Mouse (Mus musculus) neural tube, embryonic 11.5 days (tissue): ENCODE results near the gene Aif1. TPM values are rescaled to one million over a fixed set of nuclear protein-coding genes. Genes with fewer than 3 reads are reported as not detected.
"Not testable (repeated sequence)": the region's sequence is repeated elsewhere in the genome, so short reads cannot be mapped to it uniquely, and the experiment has no call there.

ENCODE experiments used
- ATAC-seq: fragments of 200-750 bp; cut with Nextera tagmentation; 2 replicates; pipeline ENCODE4 v1.8.0; 2017; ENCODE audit warnings: moderate number of reproducible peaks, mild to moderate bottlenecking, moderate TSS enrichment, moderate library complexity; ENCODE audit not compliant: insufficient read depth, low FRiP score, low TSS enrichment
- DNase-seq: peaks from one replicate; pipeline ENCODE4 v3.0.0-alpha.2; 2015; ENCODE audit warnings: low spot score
- H3K27ac ChIP-seq: fragments of 300-500 bp; sonication (generic); 2 replicates; pipeline ENCODE4 v1.5.1; 2014; ENCODE audit warnings: low read depth, mild to moderate bottlenecking, low read length
- H3K27me3 ChIP-seq: fragments of 300-500 bp; sonication (generic); 2 replicates; pipeline ENCODE4 v1.6.1; 2014; ENCODE audit warnings: mild to moderate bottlenecking, low read length, mixed read lengths; ENCODE audit not compliant: control insufficient read depth, insufficient read depth
- H3K36me3 ChIP-seq: fragments of 300-500 bp; sonication (generic); 2 replicates; pipeline ENCODE4 v1.6.1; 2014; ENCODE audit warnings: mild to moderate bottlenecking, low read length, moderate library complexity, mixed read lengths; ENCODE audit not compliant: control insufficient read depth, insufficient read depth
- H3K4me1 ChIP-seq: fragments of 300-500 bp; sonication (generic); 2 replicates; pipeline ENCODE4 v1.6.1; 2014; ENCODE audit warnings: low read length, mixed read lengths; ENCODE audit not compliant: control insufficient read depth, insufficient read depth
- H3K4me2 ChIP-seq: fragments of 300-500 bp; sonication (generic); 2 replicates; pipeline ENCODE4 v1.6.1; 2014; ENCODE audit warnings: low read depth, mild to moderate bottlenecking, moderate library complexity
- H3K4me3 ChIP-seq: fragments of 300-500 bp; sonication (generic); 2 replicates; pipeline ENCODE4 v1.5.1; 2014; ENCODE audit warnings: low read depth, low read length
- H3K9ac ChIP-seq: fragments of 300-500 bp; sonication (generic); 2 replicates; pipeline ENCODE4 v1.6.1; 2014; ENCODE audit warnings: mild to moderate bottlenecking, low read length
- H3K9me3 ChIP-seq: fragments of 300-500 bp; sonication (generic); 2 replicates; pipeline ENCODE4 v1.6.1; 2016; ENCODE audit warnings: low read length; ENCODE audit not compliant: control insufficient read depth
- WGBS: fragments of 180-500 bp; shearing (Covaris S2); extraction: QIAGEN DNeasy Blood & Tissue Kit; methylation state at CpG from one replicate; pipeline ENCODE4 v1.1.7; 2014; 5-methylcytosine and 5-hydroxymethylcytosine counted together
- microRNA-seq: library from miRNA; unstranded; fragments of <30 nt; microRNA quantifications from one replicate; pipeline ENCODE4, GENCODE M21; 2016
- polyA plus RNA-seq: library from polyadenylated mRNA; unstranded; fragments of >200 nt; fragmentation: Nextera tagmentation; extraction: Ambion mirVana; gene quantifications from 2 replicates; pipeline ENCODE4 v1.2.1, GENCODE M21; 2014

Gene Aif1
- polyA plus RNA-seq, 1 experiment from 2014 or later = 4.1 TPM

- DNase-seq (no peak), ATAC-seq (no peak)
- H3K4me1 ChIP-seq = peaks cover 11% of the 10 kb centered on the region
- peak overlapping the region; percentile 87 for H3K9ac ChIP-seq
- no peaks in the 10 kb centered on the region; the same call in 1 of the 2 replicates for H3K36me3 ChIP-seq
- no peak overlapping the region for H3K27ac ChIP-seq
- no peaks in the 10 kb centered on the region for H3K27me3 ChIP-seq
- no peaks in the 10 kb centered on the region for H3K9me3 ChIP-seq
- H3K4me2 ChIP-seq = peak overlapping the region; percentile 76
- H3K4me3 ChIP-seq = peak overlapping the region; percentile 61
- 40% methylated on average over 6 of the region's 6 CpGs for WGBS
Measured at GRCm38 (mm10) chr17:35125578-35125977, 50.3 kb downstream of the Aif1 start.

- Histone ChIP-seq H3K36me3 (no peaks in the 10 kb centered on the region; the same call in 1 of the 2 replicates), H3K27ac (no peak overlapping the region), H3K27me3 (no peaks in the 10 kb centered on the region), H3K9me3 (no peaks in the 10 kb centered on the region), H3K4me2 (no peak overlapping the region; the same call in 1 of the 2 replicates), H3K9ac (no peak overlapping the region; the same call in 1 of the 2 replicates), H3K4me1 (peaks cover 16% of the 10 kb centered on the region), H3K4me3 (no peak overlapping the region)
- DNase-seq (no peak), ATAC-seq (no peak)
- 78% methylated on average over 1 of the region's 1 CpGs for WGBS
Measured at GRCm38 (mm10) chr17:35125081-35125480, 50.8 kb downstream of the Aif1 start.

- H3K4me1 ChIP-seq = peaks cover 17% of the 10 kb centered on the region
- not testable (repeated sequence) for DNase-seq, H3K9ac ChIP-seq, H3K4me3 ChIP-seq, H3K27me3 ChIP-seq, H3K9me3 ChIP-seq, ATAC-seq, H3K36me3 ChIP-seq, H3K4me2 ChIP-seq, H3K27ac ChIP-seq
- 95% methylated on average over 12 of the region's 12 CpGs for WGBS
Measured at GRCm38 (mm10) chr17:35124261-35124896, 51.5 kb downstream of the Aif1 start.

GRCm38 (mm10) chr17:35123287-35123686, 52.6 kb downstream of the Aif1 start:
- H3K36me3 ChIP-seq = not testable (repeated sequence)
- H3K4me1 ChIP-seq = peaks cover 17% of the 10 kb centered on the region

GRCm38 (mm10) chr17:35121871-35122303, 54.0 kb downstream of the Aif1 start, which contains the start of gene Csnk2b:
TSS of gene Csnk2b (minus strand) at chr17:35122053.
- no peak for ATAC-seq
- peaks cover 17% of the 10 kb centered on the region for H3K4me1 ChIP-seq

More at GRCm38 (mm10) chr17:35123287-35123686, 52.6 kb downstream of the Aif1 start:
- not testable (repeated sequence) for ATAC-seq, H3K4me2 ChIP-seq, H3K9ac ChIP-seq, H3K4me3 ChIP-seq, DNase-seq, H3K27me3 ChIP-seq, H3K9me3 ChIP-seq, H3K27ac ChIP-seq
- WGBS = 94% methylated on average over 9 of the region's 9 CpGs

GRCm38 (mm10) chr17:35121143-35121799, 54.6 kb downstream of the Aif1 start, which contains the start of gene Gpank1:
TSS of gene Gpank1 (plus strand) at chr17:35121455.
- 0% methylated on average over 50 of the region's 50 CpGs for WGBS
- H3K36me3 ChIP-seq = peaks cover 10% of the 10 kb centered on the region

More at GRCm38 (mm10) chr17:35121871-35122303, 54.0 kb downstream of the Aif1 start, which contains the start of gene Csnk2b:
- Histone ChIP-seq H3K27ac (peak within 1 kb of the TSS; percentile 87), H3K4me2 (peak within 1 kb of the TSS; percentile 98), H3K9me3 (no peaks in the 10 kb centered on the region), H3K27me3 (no peaks in the 10 kb centered on the region), H3K36me3 (peaks cover 10% of the 10 kb centered on the region), H3K9ac (peak within 1 kb of the TSS; percentile 93), H3K4me3 (peak within 1 kb of the TSS; percentile 97)
- 0% methylated on average over 19 of the region's 19 CpGs for WGBS
- DNase-seq = peak; percentile 66

More at GRCm38 (mm10) chr17:35121143-35121799, 54.6 kb downstream of the Aif1 start, which contains the start of gene Gpank1:
- Histone ChIP-seq H3K4me2 (peak within 1 kb of the TSS; percentile 98), H3K27ac (peak within 1 kb of the TSS; percentile 87), H3K9ac (peak within 1 kb of the TSS; percentile 93), H3K4me1 (peaks cover 12% of the 10 kb centered on the region), H3K9me3 (no peaks in the 10 kb centered on the region), H3K4me3 (peak within 1 kb of the TSS; percentile 97), H3K27me3 (no peaks in the 10 kb centered on the region)
- DNase-seq = peak; percentile 99
- ATAC-seq = peak; percentile 92

Small RNAs within 50 kb of the gene (microRNA-seq; reads per million reads assigned to microRNA genes)
- gene Mir6973a (not detected), gene Mir6974 (not detected)

Other genes starting within 250 kb of the Aif1 start
- 16.4 and 16.8 TPM in 2 replicates for gene Neu1, start 244.8 kb downstream of the Aif1 start, polyA plus RNA-seq
- gene Hspa1b, start 216.8 kb downstream of the Aif1 start, polyA plus RNA-seq = 0.13 and 0.37 TPM in 2 replicates
- not detected in 2 replicates for gene Gm20481, start 206.2 kb downstream of the Aif1 start, polyA plus RNA-seq
- gene Hspa1a, start 203.9 kb downstream of the Aif1 start, polyA plus RNA-seq = 1.1 and 1.9 TPM in 2 replicates
- 1.8 and 2.0 TPM in 2 replicates for gene Hspa1l, start 203.4 kb downstream of the Aif1 start, polyA plus RNA-seq
- gene Lsm2, start 194.2 kb downstream of the Aif1 start, polyA plus RNA-seq = 209 and 211 TPM in 2 replicates
- 109 and 114 TPM in 2 replicates for gene Vars, start 175.1 kb downstream of the Aif1 start, polyA plus RNA-seq
- gene Vwa7, start 159.5 kb downstream of the Aif1 start, polyA plus RNA-seq = 0.08 TPM in 1 of 2 replicates, not detected in the other
- gene Sapcd1, start 148.1 kb downstream of the Aif1 start, polyA plus RNA-seq = 3.9 and 5.2 TPM in 2 replicates
- gene Msh5, start 129.3 kb downstream of the Aif1 start, polyA plus RNA-seq = 4.1 and 6.2 TPM in 2 replicates
- 82.8 and 89.7 TPM in 2 replicates for gene Clic1, start 126.1 kb downstream of the Aif1 start, polyA plus RNA-seq
- 638 and 659 TPM in 2 replicates for gene Ddah2, start 117.0 kb downstream of the Aif1 start, polyA plus RNA-seq
- gene Ly6g6c, start 110.7 kb downstream of the Aif1 start, polyA plus RNA-seq = 0.43 TPM in 1 of 2 replicates, not detected in the other
- gene Mpig6b, start 109.9 kb downstream of the Aif1 start, polyA plus RNA-seq = 1.5 and 2.0 TPM in 2 replicates
- gene Ly6g6e, start 99.2 kb downstream of the Aif1 start, polyA plus RNA-seq = 0.39 and 0.46 TPM in 2 replicates
- 1.0 and 3.2 TPM in 2 replicates for gene Ly6g6d, start 98.0 kb downstream of the Aif1 start, polyA plus RNA-seq
- 1.3 and 1.4 TPM in 2 replicates for gene Ly6g6f, start 90.5 kb downstream of the Aif1 start, polyA plus RNA-seq
- gene Abhd16a, start 86.8 kb downstream of the Aif1 start, polyA plus RNA-seq = 50.5 and 59.9 TPM in 2 replicates
- not detected in 2 replicates for gene Ly6g5c, start 67.8 kb downstream of the Aif1 start, polyA plus RNA-seq
- 0.45 and 0.78 TPM in 2 replicates for gene Ly6g5b, start 60.6 kb downstream of the Aif1 start, polyA plus RNA-seq
- 26.1 and 28.9 TPM in 2 replicates for gene Gpank1, start 54.6 kb downstream of the Aif1 start, polyA plus RNA-seq
- gene Csnk2b, start 54.0 kb downstream of the Aif1 start, polyA plus RNA-seq = 303 and 319 TPM in 2 replicates
- gene D17H6S53E, start 49.7 kb downstream of the Aif1 start, polyA plus RNA-seq = 7.0 and 7.6 TPM in 2 replicates
- gene Apom, start 44.0 kb downstream of the Aif1 start, polyA plus RNA-seq = 0.81 and 0.93 TPM in 2 replicates
- gene Bag6, start 40.9 kb downstream of the Aif1 start, polyA plus RNA-seq = 99.4 and 105 TPM in 2 replicates
- 185 and 194 TPM in 2 replicates for gene Prrc2a, start 11.2 kb downstream of the Aif1 start, polyA plus RNA-seq
- 5.8 and 9.1 TPM in 2 replicates for gene Lst1, start 12.4 kb upstream of the Aif1 start, polyA plus RNA-seq
- gene Ltb, start 18.4 kb upstream of the Aif1 start, polyA plus RNA-seq = 0.27 TPM in 1 of 2 replicates, not detected in the other
- 0.16 TPM in 1 of 2 replicates, not detected in the other for gene Tnf, start 25.9 kb upstream of the Aif1 start, polyA plus RNA-seq
- 0.28 TPM in 1 of 2 replicates, not detected in the other for gene Lta, start 29.3 kb upstream of the Aif1 start, polyA plus RNA-seq
- gene Gm16181, start 44.8 kb upstream of the Aif1 start, polyA plus RNA-seq = 0.50 TPM in 1 of 2 replicates, not detected in the other
- gene Atp6v1g2, start 57.6 kb upstream of the Aif1 start, polyA plus RNA-seq = 14.1 and 16.8 TPM in 2 replicates
- gene Nfkbil1, start 59.7 kb upstream of the Aif1 start, polyA plus RNA-seq = 4.7 and 5.0 TPM in 2 replicates
- gene Ddx39b, start 65.7 kb upstream of the Aif1 start, polyA plus RNA-seq = 634 and 672 TPM in 2 replicates
- gene H2-D1, start 86.7 kb upstream of the Aif1 start, polyA plus RNA-seq = 47.9 and 56.5 TPM in 2 replicates
- not detected in 2 replicates for gene H2-Q1, start 144.3 kb upstream of the Aif1 start, polyA plus RNA-seq
- 1.3 TPM in 1 of 2 replicates, not detected in the other for gene H2-Q2, start 166.2 kb upstream of the Aif1 start, polyA plus RNA-seq
- 1.6 and 2.3 TPM in 2 replicates for gene H2-Q4, start 203.5 kb upstream of the Aif1 start, polyA plus RNA-seq
- 0.99 and 1.4 TPM in 2 replicates for gene H2-Q6, start 248.8 kb upstream of the Aif1 start, polyA plus RNA-seq